Mouse (Mus musculus): ENCODE data around the gene Jmjd6.
"Not testable (repeated sequence)": the region's sequence is repeated elsewhere in the genome, so short reads cannot be mapped to it uniquely, and the experiment has no call there.

The Jmjd6 gene

DNA sequence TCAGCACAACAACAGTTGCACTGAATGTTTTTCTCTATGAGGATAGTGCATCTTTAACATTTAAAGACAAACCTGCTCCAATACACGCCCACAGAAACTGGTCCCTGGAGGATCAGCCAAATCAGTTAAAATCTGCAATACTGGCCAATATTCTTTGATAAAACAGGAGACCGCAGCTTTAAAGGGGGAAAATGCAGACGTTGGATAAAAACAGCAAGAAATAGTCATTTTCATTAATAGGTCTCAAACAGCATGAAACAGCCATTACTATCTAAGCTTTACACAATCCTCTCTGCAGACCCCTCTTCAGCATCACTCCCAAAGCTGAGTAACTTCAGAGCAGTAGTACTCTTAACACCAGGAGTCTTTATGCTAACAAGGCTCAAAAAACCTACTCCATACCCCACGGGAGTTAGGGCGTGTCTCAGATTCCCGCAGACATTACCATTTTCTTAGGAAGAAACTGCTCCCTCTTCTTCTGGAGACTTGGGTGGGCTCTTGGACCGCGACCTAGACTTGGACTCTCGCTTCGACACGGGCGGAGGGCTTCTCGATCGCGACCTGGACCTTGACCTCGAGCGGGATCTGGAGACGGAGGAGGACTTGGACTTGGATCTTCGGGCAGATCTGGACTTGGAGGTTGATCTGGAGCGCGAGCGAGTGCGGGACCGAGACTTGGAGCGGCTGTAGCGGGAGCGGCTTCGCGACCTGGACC lies 8.5 kb upstream of the Jmjd6 start:
- peak in 1 of 2 experiments; percentile 35 for DNase-seq (ENCODE audit: low spot score in 2 of 2)

DNA sequence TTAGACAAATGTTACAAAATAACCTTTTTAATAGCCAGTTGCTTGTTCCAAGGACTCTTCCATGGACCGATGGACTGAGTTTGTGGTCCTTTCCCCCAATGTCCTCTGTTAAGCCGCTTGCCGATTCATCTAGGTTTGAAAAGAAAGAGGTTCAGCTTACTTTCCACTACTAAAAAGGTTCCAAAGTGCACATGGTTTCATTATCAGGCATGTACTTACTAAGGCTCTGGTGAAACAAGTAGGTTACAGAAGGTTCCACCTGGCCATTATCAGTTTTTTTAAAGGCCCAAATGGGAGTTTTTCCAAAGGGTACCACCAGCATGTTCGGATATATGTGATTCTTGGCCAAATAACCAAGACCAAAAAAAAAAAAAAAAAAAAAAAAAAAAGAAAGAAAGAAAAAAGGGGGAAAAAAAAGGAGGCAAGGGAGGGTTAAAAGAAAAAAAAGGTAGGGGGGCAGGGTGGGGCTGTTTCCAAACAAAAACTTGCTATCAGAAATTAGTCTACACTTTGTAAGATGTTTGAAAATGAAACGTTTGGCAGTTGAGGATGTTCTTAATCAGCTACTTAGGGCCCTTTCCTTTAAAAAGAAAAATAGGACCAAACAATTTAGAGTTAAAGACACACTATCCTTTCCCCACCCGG lies 7.7 kb upstream of the Jmjd6 start:
- no peak for DNase-seq (ENCODE audit: low spot score in 2 of 2)

DNA sequence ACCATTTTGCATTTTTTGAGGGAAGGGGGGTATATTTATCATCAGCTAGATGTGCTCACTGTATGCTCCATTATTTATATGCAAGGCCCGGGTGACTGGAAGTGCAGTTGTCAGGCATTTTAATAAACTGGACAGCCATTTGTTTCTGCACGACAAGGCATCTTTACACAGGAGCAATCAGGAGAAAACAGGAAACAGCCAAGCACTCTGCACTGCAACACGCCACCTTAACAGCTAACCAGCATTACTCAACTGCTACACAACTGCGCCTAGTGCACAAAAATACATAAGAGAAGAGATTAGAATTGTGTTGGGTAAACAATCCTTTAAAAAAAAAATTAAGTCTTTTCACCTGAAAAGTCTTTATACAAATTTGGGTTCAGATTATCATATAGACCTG lies 6.8 kb upstream of the Jmjd6 start:
- no peak for DNase-seq (ENCODE audit: low spot score in 2 of 2)

DNA sequence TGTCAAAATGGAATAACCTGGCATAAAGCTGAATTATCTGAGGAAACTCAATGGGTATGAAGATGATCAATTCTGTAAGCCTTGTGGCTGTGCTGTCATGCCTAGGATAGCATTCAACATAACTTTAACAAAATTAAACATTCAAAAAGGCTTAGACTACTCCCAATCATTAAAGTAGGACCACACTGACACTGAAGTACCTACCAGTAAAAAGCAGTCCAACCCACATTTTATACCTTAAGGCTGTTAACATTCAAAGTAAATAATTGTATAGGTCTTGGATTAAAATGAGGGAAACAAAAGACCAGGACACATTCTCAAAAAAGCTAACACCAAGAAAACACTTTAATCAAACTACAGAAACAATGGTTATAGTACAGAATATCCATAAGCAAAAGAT lies 6.3 kb upstream of the Jmjd6 start:
- no peak for DNase-seq (ENCODE audit: low spot score in 2 of 2)

DNA sequence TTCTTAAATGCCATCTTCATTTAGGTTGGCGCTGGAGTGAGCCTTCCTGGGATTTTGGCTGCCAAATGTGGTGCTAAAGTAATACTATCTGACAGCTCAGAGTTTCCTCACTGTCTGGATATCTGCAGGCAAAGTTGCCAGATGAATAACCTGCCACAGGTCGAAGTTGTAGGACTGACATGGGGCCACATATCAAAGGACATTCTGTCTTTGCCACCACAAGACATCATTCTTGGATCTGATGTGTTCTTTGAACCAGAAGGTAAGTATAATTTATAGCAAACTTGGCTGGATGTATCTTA lies 5.6 kb upstream of the Jmjd6 start:
- DNase-seq (ENCODE audit: low spot score in 2 of 2), result not testable (repeated sequence)

DNA sequence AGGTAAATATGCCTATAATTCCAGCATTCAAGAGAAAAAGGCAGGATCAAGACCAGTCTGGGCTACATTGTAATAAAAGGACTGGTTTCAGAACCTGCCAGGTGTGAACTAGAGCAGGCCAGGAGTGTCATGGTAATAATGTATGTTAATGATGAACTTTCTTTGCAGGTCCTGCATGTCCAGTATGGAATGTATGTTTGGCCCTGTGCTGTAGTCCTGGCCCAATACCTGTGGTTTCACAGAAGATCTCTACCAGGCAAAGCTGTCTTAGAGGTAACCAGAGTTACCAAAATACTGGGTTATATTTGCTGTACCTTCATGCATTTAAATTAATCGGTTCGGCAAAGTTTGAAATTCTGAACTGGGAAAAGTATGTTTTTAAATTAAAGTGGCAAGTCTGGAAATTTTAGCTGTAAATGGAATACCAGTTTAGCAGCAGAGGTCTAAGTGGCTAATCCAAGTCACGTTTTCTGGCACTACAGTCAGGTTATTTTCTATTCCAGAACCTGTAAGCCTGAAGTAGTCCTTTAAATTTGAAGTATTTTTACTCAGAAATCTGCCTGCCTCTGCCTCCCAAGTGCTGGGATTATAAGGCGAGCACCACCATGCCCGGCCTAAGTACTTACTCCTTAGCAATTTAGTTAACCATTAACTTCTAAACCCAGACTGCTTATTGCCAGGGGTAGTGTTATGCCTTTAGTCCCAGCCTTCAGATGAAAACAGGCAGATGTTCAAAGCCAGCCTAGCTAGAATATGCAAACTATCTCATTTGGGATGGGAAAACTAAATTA lies 5.0 kb upstream of the Jmjd6 start:
- DNase-seq (ENCODE audit: low spot score in 2 of 2), result no peak

DNA sequence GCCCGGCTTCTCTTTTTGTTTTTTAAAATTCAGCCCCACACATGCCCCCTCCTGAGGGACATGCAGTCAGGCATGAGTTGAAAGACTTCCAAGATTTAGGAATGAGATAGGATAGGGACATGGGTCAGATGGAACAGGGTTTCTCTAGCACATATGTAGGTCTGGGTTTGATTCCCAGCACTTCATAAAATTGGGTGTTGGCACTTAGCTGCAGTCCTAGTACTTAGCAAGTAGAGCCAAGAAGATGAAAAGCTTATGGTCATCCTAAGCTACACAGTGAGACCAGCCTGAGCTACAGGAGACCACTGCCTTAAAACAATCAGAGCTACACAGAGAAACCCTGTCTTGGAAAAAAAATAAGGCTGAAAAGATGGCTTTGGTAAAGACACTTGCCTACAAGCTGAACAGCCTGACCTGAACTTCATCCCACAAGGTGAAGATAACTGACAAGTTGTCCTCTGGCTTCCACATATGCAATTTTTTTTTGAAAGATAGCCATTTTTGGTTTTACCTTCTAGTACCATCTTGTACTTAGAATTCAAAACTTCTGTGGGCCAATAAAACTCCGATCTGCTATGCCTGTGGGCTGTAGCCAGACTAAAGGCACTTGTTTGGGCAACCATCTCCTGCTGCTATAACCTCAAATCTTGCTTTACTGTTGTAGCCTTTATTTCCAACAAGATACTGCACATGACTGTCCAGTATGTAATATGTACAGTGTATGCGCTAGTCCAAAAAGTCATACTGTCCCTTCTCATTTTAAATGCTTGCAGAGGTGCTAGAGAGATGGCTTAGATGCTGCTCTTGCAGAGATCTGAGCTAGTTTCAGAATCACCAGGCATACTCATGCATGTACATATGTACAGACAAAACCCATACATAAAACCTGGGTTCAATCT lies 4.2 kb upstream of the Jmjd6 start:
- DNase-seq (ENCODE audit: low spot score in 2 of 2), result no peak

DNA sequence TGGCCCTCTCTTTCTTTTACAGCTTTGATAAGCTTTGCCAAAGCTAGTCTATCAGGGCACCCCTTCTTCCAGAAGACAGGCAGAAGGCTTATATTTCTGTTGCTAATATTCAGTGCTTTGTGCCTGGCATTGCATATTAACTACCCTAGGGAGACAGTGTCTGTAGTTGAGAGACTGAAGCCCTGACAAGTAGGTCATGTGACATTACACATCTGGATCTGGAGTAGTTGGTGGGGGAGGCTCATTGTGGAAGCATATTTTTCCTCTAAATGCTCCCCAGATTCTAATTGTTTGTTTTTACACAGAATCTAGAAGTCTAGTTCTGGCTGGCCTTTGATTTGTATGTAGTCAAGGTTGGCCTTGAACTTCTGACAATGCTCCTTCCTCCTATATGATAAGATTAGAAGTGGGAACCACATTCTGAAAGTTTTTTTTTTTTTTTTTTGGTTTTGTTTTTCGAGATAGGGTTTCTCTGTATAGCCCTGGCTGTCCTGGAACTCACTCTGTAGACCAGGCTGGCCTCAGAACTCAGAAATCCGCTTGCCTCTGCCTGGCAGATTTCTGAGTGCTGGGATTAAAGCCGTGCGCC lies 3.4 kb upstream of the Jmjd6 start:
- no peak for DNase-seq (ENCODE audit: low spot score in 2 of 2)

DNA sequence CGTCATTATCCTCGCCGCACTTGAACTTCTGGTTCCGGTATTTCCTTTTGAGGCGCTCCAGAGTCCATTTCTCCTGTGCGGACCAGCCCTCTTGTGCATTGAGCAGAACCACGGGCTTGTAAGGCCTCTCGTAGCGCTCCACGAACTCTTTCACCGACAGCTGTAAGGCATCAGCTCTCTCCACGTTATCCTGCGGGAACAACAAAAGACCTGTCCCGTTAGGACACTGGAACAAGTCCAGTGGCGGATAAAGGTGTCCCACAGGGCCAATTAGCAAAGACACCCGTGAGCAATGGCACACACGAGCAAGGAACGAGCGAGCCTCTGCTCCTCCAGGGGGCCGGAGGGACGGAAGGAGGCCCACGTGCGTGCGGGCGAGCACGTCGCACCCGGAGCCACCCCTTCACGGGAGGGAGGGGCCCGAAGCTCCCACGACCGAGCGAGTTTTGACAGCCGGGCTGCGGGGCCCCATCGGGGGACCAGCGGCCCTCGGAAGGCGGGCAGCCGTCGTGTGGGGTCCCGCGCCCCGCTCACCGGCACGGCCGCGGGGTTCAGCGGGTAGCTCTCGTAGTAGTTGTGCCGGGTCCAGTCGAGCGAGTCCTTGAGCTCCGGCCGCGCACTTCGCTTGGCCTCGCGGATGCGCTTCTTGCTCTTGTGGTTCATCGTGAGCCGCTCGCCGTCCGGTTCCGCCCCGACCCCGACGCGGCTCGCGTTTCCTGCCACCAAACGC lies 553 bp downstream of the Jmjd6 start:
- peak; percentile 39 to 55 for DNase-seq (ENCODE audit: low spot score in 2 of 2)

DNA sequence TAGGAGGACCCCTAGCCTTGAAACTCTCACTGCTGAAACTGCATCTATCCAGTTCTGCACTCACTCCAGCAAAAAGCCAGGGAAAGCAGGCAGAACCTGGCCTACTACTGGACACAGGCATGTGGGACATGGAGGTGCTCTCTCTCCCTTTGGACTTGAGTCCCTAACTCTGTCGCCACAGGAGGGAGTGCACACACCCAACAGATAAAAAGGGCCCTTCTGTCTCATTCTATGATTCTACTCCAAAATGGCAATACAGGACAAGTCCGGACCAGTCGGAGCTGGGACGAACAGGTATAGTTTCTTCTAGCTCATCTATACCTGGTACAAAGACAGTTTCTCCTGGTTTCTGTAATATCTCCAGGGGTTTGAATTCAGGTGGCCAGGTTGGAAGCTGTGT lies 2.5 kb downstream of the Jmjd6 start:
- no peak for DNase-seq (ENCODE audit: low spot score in 2 of 2)

DNA sequence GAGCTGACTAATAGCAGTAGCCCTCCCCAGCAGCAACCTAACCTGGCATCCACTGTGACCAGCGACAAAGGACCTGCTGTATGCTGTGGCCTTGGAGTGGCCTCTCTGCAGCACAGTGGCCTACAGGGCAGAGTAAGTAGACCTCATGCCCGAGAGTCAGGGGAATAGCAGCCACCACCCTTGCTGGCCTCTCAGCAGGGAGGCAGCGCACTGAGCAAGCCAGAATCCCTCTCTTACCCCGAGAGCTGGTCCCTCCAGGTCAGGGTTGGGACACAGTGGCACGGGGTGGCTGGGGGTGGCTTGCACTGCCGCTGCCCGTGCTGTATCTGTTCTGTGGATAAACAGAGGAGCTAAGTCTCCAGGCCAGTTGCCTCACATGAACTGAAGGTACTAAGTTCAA lies 3.6 kb downstream of the Jmjd6 start:
- no peak for DNase-seq (ENCODE audit: low spot score in 2 of 2)

DNA sequence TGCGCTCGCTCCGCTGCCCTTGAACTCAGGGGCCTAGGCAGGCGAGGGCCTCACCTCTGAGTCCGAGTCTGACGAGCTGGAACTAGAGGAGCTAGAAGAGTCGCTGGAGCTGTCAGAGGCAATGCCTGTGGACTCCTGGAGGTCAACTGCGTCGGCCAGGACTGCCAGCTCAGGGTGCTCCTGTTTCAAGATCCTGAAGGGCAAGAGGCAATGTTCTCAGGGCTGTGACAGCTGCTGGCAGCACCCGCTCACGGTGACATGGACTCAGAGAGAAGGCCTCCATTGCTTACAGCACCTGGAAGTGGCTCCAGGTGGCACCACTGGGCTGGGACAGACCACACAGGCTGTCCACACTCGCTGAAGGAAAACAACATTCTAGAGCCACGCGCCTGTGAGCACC lies 4.3 kb downstream of the Jmjd6 start:
- DNase-seq (ENCODE audit: low spot score in 2 of 2), result no peak

DNA sequence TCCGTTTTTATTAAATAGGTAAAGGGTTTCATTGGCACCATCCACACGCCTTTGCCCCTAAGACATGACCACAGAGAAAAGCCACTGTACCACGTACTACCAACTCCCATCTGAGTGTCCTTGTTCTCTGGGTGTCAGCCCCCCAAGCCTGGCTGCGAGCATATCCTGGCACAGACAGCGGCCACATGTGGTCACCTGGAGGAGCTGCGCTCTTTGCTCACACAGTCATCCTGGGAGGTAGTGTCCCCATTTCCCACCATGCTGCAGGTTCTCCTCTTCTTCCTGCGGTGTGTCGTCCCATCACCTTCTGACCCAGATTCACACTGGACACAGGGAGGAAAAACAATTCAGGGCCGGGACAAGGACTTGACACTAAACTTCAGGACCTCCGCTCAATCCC lies 5.8 kb downstream of the Jmjd6 start:
- DNase-seq (ENCODE audit: low spot score in 2 of 2), result no peak

DNA sequence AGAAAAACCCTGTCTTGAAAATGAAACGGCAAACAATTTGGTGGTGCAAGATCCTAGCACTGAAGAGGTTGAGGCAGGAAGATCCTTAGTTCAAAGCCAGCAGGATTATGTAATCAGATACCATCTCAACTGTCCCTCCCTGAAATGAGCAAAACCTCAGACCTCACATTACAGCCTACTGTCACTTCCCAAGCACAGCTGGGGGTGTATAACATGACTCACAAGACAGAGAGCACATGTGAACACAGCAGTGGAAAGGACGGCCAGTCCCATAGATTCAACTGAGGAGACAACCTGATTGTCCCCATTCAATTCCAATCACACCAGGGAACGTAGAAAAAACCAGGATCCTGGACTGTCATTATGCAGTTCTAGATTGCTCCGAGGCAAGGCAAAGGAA lies 7.0 kb downstream of the Jmjd6 start:
- DNase-seq (ENCODE audit: low spot score in 2 of 2), result no peak

DNA sequence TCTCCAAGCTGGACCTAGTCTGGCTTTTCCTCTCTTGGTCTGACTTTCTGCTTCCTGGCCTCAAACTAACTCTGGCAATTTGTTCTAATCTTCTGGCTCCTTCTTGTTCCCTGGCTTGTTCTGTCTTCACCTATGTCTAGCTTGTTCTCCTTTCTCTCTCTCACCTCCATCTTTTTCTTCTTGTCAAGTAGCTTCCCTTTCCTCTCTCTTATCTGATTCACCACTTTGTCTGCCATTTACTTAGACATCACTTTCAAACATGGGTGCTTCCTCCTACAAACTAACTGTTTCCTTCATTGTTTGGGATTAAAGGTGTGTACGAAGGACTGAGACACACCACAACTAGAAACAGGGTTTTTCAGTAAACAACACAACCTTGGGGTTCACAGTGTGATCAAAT lies 8.3 kb downstream of the Jmjd6 start:
- no peak for DNase-seq (ENCODE audit: low spot score in 2 of 2)

DNA sequence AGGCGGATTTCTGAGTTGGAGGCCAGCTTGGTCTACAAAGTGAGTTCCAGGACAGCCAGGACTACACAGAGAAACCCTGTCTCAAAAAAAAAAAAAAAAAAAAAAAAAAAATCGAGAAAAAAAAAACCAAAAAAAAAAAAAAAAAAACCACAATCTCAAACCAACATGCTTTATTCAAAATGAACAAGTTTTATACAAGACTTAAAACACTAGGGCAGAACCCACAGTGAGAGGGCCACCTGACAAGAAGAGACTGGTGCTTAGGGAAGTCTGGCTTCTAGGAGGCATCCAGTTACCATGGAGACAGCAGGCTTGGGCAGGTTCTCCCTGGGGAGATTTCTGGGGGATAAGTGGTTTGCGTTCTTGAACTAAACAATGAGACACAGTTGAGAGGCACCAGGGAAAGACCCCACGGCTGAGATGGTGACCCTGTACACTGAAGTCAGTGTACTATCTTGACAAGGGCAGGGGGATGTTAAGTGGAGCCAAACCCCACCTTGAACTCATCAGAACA lies 11.0 kb downstream of the Jmjd6 start:
- DNase-seq (ENCODE audit: low spot score in 2 of 2), result peak in 1 of 2 experiments; percentile 43

DNA sequence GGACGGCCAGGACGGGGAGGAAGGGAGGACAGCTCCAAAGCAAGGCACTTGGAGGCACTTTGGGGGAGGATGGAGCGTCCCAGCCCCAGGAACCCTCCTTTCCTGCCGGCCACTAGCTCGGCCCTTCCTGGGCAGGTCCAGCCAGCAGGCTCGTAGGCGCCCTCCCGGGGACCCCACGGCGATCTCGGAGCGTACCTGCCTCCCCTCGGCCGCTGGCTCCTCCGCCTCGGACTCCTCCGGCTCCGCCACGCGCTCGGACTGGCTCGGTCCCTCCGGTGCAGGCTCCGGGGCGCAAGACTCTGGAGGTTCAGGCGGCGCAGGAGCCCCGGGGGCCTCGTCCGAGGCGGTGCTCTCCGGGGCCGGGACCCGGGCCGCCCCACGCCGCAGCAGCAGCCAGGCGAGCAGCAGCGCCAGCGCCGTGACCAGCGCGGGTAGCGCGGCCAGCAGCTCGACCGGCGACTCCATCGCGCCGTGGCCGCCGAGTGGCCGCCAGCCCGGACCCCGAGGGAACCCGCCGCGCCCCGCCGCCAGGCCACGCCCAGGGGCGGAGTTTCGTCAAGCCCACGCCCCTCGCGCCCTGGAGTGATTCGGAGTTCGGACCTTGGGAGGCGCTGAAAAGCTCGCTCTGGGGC lies 15.6 kb downstream of the Jmjd6 start, which contains the start of gene Mxra7:
Mxra7 (minus strand) TSS at position 513 of the 632 bp plus-strand sequence.
- DNase-seq (ENCODE audit: low spot score in 2 of 2), result peak; percentile 79 to 83

DNA sequence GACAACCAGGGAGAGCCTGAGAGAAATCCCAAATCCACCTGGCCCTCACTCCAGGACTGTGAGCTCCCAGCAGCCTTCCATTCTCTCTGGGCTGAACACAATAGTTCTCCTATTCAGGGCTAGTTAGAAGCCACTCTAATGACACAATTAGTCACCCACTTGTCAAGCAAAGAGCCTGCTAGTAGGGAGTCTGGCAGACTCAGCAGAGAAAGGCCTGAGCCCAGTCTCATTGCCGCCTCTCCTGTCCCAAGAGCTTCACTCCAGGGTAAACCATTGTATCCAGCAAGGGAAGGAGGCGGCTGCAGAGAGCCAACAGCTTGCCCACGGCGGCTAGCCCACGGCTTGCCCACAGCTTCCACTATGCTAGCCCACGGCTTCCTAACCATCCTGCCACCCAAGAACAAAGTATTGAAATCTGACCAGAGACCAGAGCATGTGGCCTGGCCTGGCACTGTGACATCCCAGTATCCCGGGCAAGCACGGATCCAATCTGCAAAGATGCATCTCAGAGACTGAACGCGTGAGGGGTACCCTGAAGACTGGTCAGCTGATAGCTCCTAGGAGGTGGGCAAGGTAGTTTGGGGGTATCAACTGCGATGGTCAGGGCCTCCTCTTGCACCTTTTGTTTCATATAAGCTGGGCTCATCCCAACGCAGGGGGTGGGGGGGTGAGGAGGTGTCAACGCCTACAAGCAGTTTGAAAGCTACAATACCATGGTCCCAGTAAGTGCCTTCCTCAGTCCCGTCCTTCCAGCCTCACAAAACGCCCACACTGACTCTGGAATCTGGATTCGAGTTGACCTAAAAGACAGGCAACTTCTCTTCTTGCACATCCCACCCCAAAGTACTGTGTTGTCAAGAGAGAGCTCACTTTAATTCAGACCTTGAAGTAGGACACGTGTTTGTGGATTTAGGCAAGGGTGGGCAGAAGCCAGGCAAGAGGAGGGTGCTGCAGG lies 16.4 kb downstream of the Jmjd6 start:
- DNase-seq (ENCODE audit: low spot score in 2 of 2), result no peak

DNA sequence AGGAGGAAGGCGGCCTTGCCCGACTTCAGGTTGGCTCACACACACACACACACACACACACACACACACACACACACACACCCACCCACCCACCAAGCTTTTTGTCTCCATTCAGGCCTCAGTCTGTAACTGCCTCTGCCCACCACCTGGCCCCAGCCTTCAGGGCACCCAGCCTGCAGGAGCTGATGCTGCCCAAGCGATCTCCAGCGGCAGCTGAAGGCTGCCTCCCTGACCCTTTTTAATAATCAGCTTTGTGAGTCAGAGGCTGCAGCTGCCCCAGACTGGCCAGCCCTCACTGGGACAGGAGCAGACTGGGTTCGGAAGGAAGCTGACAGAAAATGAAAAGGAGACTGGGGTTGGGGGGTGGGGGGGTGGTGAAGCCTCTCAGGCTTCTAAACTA lies 18.0 kb downstream of the Jmjd6 start:
- DNase-seq (ENCODE audit: low spot score in 2 of 2), result no peak
